Mouse (Mus musculus) spleen, adult 2 months (tissue): ENCODE data around the gene Atp8b2. TPM values are rescaled to one million over a fixed set of nuclear protein-coding genes. Genes with fewer than 3 reads are reported as not detected.

Experiments used
- DNase-seq, 2 experiments: peaks; one replicate each; pipeline versions ENCODE4 v3.0.0 to v3.0.0-alpha.2; 2012 to 2021; ENCODE audit warnings: low spot score in 2 of 2, low read depth in 1 of 2
- H3K27ac ChIP-seq: fragments of 200-500 bp; 2 replicates; pipeline ENCODE4 v1.5.1; 2012; ENCODE audit warnings: low read length, inconsistent platforms; ENCODE audit not compliant: insufficient read depth
- H3K27me3 ChIP-seq: fragments of 200-500 bp; 2 replicates; pipeline ENCODE4 v1.6.1; 2012; ENCODE audit warnings: mild to moderate bottlenecking, moderate library complexity, low read length, inconsistent platforms; ENCODE audit not compliant: control insufficient read depth, insufficient read depth
- H3K36me3 ChIP-seq: fragments of 200-500 bp; 2 replicates; pipeline ENCODE4 v1.6.1; 2012; ENCODE audit warnings: mild to moderate bottlenecking, low read length, inconsistent platforms; ENCODE audit not compliant: control insufficient read depth, insufficient read depth
- H3K4me1 ChIP-seq: fragments of 200-500 bp; 2 replicates; pipeline ENCODE4 v1.6.1; 2011; ENCODE audit warnings: inconsistent platforms; ENCODE audit not compliant: control insufficient read depth, insufficient read depth, insufficient read length
- H3K4me3 ChIP-seq: fragments of 200-500 bp; 2 replicates; pipeline ENCODE4 v1.5.1; 2011; ENCODE audit warnings: mild to moderate bottlenecking, inconsistent platforms; ENCODE audit not compliant: insufficient read depth, insufficient read length; ENCODE audit errors: extremely low read depth
- CTCF ChIP-seq: fragments of 200-500 bp; IDR thresholded peaks from 2 replicates; pipeline ENCODE4 v1.5.1; 2011; ENCODE audit warnings: mild to moderate bottlenecking, inconsistent platforms; ENCODE audit not compliant: insufficient read depth, insufficient read length, insufficient replicate concordance; ENCODE audit errors: extremely low read depth
- POLR2A ChIP-seq: fragments of 200-500 bp; IDR thresholded peaks from 2 replicates; pipeline ENCODE4 v1.6.1; 2011; ENCODE audit warnings: low read depth, low read length, inconsistent platforms
- WGBS: fragments of 180-500 bp; shearing (Covaris S2); methylation state at CpG from one replicate; pipeline ENCODE4 v1.1.7; 2018; 5-methylcytosine and 5-hydroxymethylcytosine counted together
- polyA plus RNA-seq: library from polyadenylated mRNA; depleted of rRNA; stranded (reverse); fragments of >200 nt; gene quantifications from 2 replicates; pipeline ENCODE4 v1.2.3, GENCODE M21; 2012

Atp8b2 gene
- polyA plus RNA-seq, 1 experiment = 66.0 TPM

DNA sequence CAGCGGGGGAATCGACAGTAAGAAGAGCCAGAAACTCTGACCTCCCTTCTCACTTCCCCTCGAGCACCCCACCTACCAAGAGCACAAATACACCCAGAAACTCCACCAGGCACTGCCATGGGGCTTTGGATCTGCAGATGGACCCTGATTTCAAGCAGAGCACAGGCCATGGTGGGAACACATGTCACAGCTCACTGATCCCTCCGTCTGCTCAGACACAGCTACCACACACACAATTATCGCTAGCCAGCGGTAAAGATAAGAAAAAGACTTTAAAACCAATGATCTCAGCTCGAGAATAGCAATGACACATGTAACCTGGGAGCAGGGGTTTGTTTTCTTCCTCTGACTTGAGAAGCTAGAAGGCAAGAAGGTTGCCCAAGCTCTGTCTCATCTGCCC is 5.2 kb upstream of the Atp8b2 start:
- DNase-seq = no peak
- Histone ChIP-seq H3K27ac (no peak overlapping the region), H3K36me3 (no peaks in the 10 kb centered on the region), H3K27me3 (no peaks in the 10 kb centered on the region), H3K4me3 (no peak overlapping the region), H3K4me1 (peaks cover 6% of the 10 kb centered on the region; the same call in 1 of the 2 replicates)
- WGBS = 32% methylated on average over 7 of the region's 7 CpGs
- TF ChIP-seq CTCF (no peak), POLR2A (no peak)

DNA sequence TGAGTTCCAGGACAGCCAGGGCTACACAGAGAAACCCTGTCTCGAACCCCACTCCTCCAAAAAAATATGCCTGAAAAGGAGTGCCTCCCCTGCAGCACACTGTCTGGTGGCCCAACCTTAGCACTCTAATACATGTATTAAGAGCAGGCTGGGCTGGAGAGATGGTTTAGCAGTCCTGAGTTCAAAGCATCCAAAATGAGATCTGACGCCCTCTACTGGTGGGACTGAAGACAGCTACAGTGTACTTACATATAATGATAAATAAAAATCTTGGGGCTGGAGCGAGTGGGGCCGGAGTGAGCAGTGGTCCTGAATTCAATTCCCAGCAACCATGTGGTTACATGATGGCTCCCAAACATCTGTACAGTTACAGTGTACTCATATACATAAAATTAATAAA is 3.6 kb upstream of the Atp8b2 start:
- H3K27ac ChIP-seq = no peak overlapping the region
- no peaks in the 10 kb centered on the region for H3K27me3 ChIP-seq
- peak; percentile 21 to 49 for DNase-seq
- no peak overlapping the region for H3K4me3 ChIP-seq
- WGBS = 60% methylated on average over 4 of the region's 4 CpGs
- no peaks in the 10 kb centered on the region for H3K36me3 ChIP-seq
- peaks cover 12% of the 10 kb centered on the region; the same call in 1 of the 2 replicates for H3K4me1 ChIP-seq
- TF ChIP-seq CTCF (no peak; the same call in 1 of the 2 replicates), POLR2A (no peak)

- H3K27me3 ChIP-seq = no peaks in the 10 kb centered on the region
- H3K4me3 ChIP-seq = no peak overlapping the region
- peaks cover 21% of the 10 kb centered on the region; the same call in 1 of the 2 replicates for H3K4me1 ChIP-seq
- DNase-seq = no peak
- TF ChIP-seq POLR2A (no peak), CTCF (no peak)
- WGBS = 90% methylated on average over 5 of the region's 5 CpGs
- H3K36me3 ChIP-seq = no peaks in the 10 kb centered on the region
- no peak overlapping the region for H3K27ac ChIP-seq
Observed at GRCm38 (mm10) chr3:89965972-89966371, 2.7 kb upstream of the Atp8b2 start.

- H3K36me3 ChIP-seq = no peaks in the 10 kb centered on the region
- peaks cover 25% of the 10 kb centered on the region; the same call in 1 of the 2 replicates for H3K4me1 ChIP-seq
- DNase-seq = no peak
- H3K27me3 ChIP-seq = no peaks in the 10 kb centered on the region
- H3K4me3 ChIP-seq = no peak overlapping the region
- TF ChIP-seq POLR2A (no peak), CTCF (no peak)
- H3K27ac ChIP-seq = no peak overlapping the region
- 92% methylated on average over 8 of the region's 8 CpGs for WGBS
Observed at GRCm38 (mm10) chr3:89965557-89965956, 2.2 kb upstream of the Atp8b2 start.

DNA sequence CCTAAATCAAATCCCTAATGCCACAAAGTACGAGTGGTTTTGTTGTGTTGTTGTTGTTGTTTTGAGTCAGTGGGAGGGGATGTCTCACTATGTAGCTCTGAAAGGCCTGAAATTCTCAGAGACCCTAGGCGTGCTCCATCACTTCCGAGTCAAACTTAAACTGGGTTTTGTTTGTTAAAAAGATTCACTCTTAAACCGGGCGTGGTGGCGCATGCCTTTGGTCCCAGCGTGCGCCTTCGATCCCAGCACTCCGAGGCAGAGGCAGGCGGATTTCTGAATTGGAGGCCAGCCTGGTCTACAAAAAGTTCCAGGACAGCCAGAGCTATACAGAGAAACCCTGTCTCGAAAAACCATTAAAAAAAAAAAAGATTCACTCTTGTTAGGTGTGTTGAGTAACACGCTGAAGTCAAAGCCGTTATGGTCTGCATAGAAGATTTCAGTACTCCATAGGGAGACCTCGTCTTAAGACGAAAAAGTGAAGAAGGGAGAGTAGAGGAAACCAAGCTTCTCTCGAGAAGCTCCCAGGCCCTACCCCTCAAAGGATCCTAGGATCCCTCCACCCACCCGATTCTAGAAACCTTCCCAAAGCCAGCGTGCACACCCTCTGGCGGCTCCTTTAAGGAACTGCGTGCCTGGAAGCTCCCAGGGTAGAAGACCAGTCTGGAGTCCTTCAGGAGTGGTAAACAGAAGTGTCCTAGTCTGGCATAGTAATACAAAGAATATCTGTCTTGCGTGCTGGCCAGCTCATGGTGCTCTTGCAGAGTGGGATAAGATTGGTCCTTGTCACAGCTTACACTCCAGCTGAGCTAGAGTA is 825 bp upstream of the Atp8b2 start:
- 11% methylated on average over 22 of the region's 22 CpGs for WGBS
- Histone ChIP-seq H3K36me3 (no peaks in the 10 kb centered on the region), H3K4me3 (peak overlapping the region; percentile 98), H3K27me3 (no peaks in the 10 kb centered on the region), H3K4me1 (peaks cover 32% of the 10 kb centered on the region), H3K27ac (peak overlapping the region; percentile 92)
- TF ChIP-seq CTCF = peak; percentile 54; the same call in 1 of the 2 replicates
- TF ChIP-seq POLR2A = no peak
- DNase-seq = peak in 1 of 2 experiments; percentile 23

DNA sequence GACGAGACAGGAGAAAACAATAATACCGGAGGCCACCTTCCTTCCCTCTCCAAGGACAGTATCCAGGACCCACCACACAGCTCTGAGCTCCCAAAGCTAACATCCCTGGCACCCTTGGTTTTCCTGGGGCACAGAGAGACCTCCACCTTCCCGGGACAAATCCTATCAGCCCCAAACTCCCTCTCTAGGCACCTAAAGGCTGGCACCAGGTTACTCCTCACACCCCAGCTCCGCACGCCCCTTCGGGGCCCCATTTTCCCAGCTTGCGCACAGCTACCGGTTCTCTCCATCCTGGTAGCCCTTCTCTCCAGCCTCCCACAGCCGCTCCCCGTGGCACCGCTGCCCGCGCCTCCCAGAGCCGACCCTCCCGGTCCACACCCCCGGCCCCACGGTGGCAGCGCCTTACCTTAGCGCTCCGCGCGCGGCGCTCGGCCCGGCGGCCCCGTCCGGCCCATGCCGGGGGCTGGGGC is 522 bp downstream of the Atp8b2 start:
- Histone ChIP-seq H3K36me3 (peaks cover 4% of the 10 kb centered on the region; the same call in 1 of the 2 replicates), H3K27ac (peak overlapping the region; percentile 86), H3K4me1 (peaks cover 32% of the 10 kb centered on the region), H3K4me3 (peak overlapping the region; percentile 98), H3K27me3 (no peaks in the 10 kb centered on the region)
- TF ChIP-seq POLR2A (no peak), CTCF (no peak)
- no peak for DNase-seq
- 1% methylated on average over 30 of the region's 30 CpGs for WGBS
